Mouse (Mus musculus): Measurements from ENCODE around the gene Hmx2. TPM values are rescaled to one million over a fixed set of nuclear protein-coding genes. Genes with fewer than 3 reads are reported as not detected.

Hmx2 gene
- polyA plus RNA-seq, 1 experiment from 2014 or later, result 0.61 TPM

GRCm38 (mm10) chr7:131575246-131575645 lies 26.7 kb downstream of the Hmx2 start:
- H3K27ac ChIP-seq (ENCODE audit: low read depth, low read length), result no peak overlapping the region
- WGBS, result 81% methylated on average over 6 of the region's 6 CpGs
- peaks cover 3% of the 10 kb centered on the region for H3K36me3 ChIP-seq (ENCODE audit: control insufficient read depth, insufficient read depth, low read length)
- DNase-seq (ENCODE audit: low spot score) (peak; percentile 26), ATAC-seq (replicated peaks; ENCODE audit: low FRiP score) (no peak)
- no peaks in the 10 kb centered on the region for H3K27me3 ChIP-seq (ENCODE audit: control insufficient read depth, insufficient read depth, low read length)
- no peak overlapping the region for H3K4me2 ChIP-seq (ENCODE audit: low read depth, low read length, severe bottlenecking)
- H3K4me1 ChIP-seq (replicated peaks; ENCODE audit: control insufficient read depth, insufficient read depth, low read length), result no peaks in the 10 kb centered on the region
- H3K4me3 ChIP-seq (ENCODE audit: low read depth, low read length), result no peak overlapping the region
- H3K9ac ChIP-seq (ENCODE audit: low read length), result no peak overlapping the region
- no peaks in the 10 kb centered on the region for H3K9me3 ChIP-seq (ENCODE audit: control insufficient read depth, low read length)

- Histone ChIP-seq H3K4me2 (ENCODE audit: low read depth, low read length, severe bottlenecking) (no peak overlapping the region), H3K9me3 (ENCODE audit: control insufficient read depth, low read length) (no peaks in the 10 kb centered on the region), H3K4me1 (replicated peaks; ENCODE audit: control insufficient read depth, insufficient read depth, low read length) (no peaks in the 10 kb centered on the region), H3K36me3 (ENCODE audit: control insufficient read depth, insufficient read depth, low read length) (no peaks in the 10 kb centered on the region), H3K9ac (ENCODE audit: low read length) (no peak overlapping the region), H3K27me3 (ENCODE audit: control insufficient read depth, insufficient read depth, low read length) (no peaks in the 10 kb centered on the region), H3K27ac (ENCODE audit: low read depth, low read length) (no peak overlapping the region), H3K4me3 (ENCODE audit: low read depth, low read length) (no peak overlapping the region)
- WGBS, result 79% methylated on average over 9 of the region's 9 CpGs
- ATAC-seq (replicated peaks; ENCODE audit: low FRiP score) (no peak), DNase-seq (ENCODE audit: low spot score) (no peak)
Measured at GRCm38 (mm10) chr7:131582178-131582577, 33.6 kb downstream of the Hmx2 start.

- no peaks in the 10 kb centered on the region for H3K36me3 ChIP-seq (ENCODE audit: control insufficient read depth, insufficient read depth, low read length)
- no peaks in the 10 kb centered on the region for H3K4me1 ChIP-seq (replicated peaks; ENCODE audit: control insufficient read depth, insufficient read depth, low read length)
- 83% methylated on average over 5 of the region's 5 CpGs for WGBS
- H3K4me3 ChIP-seq (ENCODE audit: low read depth, low read length), result no peak overlapping the region
- peaks cover 2% of the 10 kb centered on the region; the same call in 1 of the 2 replicates for H3K27me3 ChIP-seq (ENCODE audit: control insufficient read depth, insufficient read depth, low read length)
- H3K9me3 ChIP-seq (ENCODE audit: control insufficient read depth, low read length), result no peaks in the 10 kb centered on the region
- no peak for DNase-seq (ENCODE audit: low spot score)
- H3K4me2 ChIP-seq (ENCODE audit: low read depth, low read length, severe bottlenecking), result no peak overlapping the region
- no peak for ATAC-seq (replicated peaks; ENCODE audit: low FRiP score)
- no peak overlapping the region for H3K27ac ChIP-seq (ENCODE audit: low read depth, low read length)
- H3K9ac ChIP-seq (ENCODE audit: low read length), result no peak overlapping the region
Measured at GRCm38 (mm10) chr7:131585551-131585950, 37.0 kb downstream of the Hmx2 start.

GRCm38 (mm10) chr7:131597779-131598482 lies 49.4 kb downstream of the Hmx2 start:
- H3K9me3 ChIP-seq (ENCODE audit: control insufficient read depth, low read length), result no peaks in the 10 kb centered on the region
- H3K4me2 ChIP-seq (ENCODE audit: low read depth, low read length, severe bottlenecking), result peak overlapping the region; percentile 27; the same call in 1 of the 2 replicates
- WGBS, result 8% methylated on average over 12 of the region's 12 CpGs
- ATAC-seq (replicated peaks; ENCODE audit: low FRiP score) (peak; percentile 93), DNase-seq (ENCODE audit: low spot score) (peak; percentile 88)
- no peak overlapping the region for H3K27ac ChIP-seq (ENCODE audit: low read depth, low read length)
- H3K4me3 ChIP-seq (ENCODE audit: low read depth, low read length), result no peak overlapping the region
- H3K9ac ChIP-seq (ENCODE audit: low read length), result peak overlapping the region; percentile 32
- H3K36me3 ChIP-seq (ENCODE audit: control insufficient read depth, insufficient read depth, low read length), result no peaks in the 10 kb centered on the region
- peaks cover 33% of the 10 kb centered on the region for H3K27me3 ChIP-seq (ENCODE audit: control insufficient read depth, insufficient read depth, low read length)
- H3K4me1 ChIP-seq (replicated peaks; ENCODE audit: control insufficient read depth, insufficient read depth, low read length), result peaks cover 15% of the 10 kb centered on the region

GRCm38 (mm10) chr7:131598483-131598824 lies 49.9 kb downstream of the Hmx2 start:
- ATAC-seq (replicated peaks; ENCODE audit: low FRiP score) (peak; percentile 44), DNase-seq (ENCODE audit: low spot score) (peak; percentile 83)
- 2% methylated on average over 5 of the region's 5 CpGs for WGBS
- Histone ChIP-seq H3K9ac (ENCODE audit: low read length) (peak overlapping the region; percentile 32), H3K4me2 (ENCODE audit: low read depth, low read length, severe bottlenecking) (peak overlapping the region; percentile 27; the same call in 1 of the 2 replicates), H3K9me3 (ENCODE audit: control insufficient read depth, low read length) (no peaks in the 10 kb centered on the region), H3K36me3 (ENCODE audit: control insufficient read depth, insufficient read depth, low read length) (no peaks in the 10 kb centered on the region), H3K4me3 (ENCODE audit: low read depth, low read length) (no peak overlapping the region), H3K27me3 (ENCODE audit: control insufficient read depth, insufficient read depth, low read length) (peaks cover 33% of the 10 kb centered on the region), H3K4me1 (replicated peaks; ENCODE audit: control insufficient read depth, insufficient read depth, low read length) (peaks cover 17% of the 10 kb centered on the region), H3K27ac (ENCODE audit: low read depth, low read length) (no peak overlapping the region)

GRCm38 (mm10) chr7:131602106-131602505 lies 53.5 kb downstream of the Hmx2 start:
- Histone ChIP-seq H3K27ac (ENCODE audit: low read depth, low read length) (no peak overlapping the region), H3K4me3 (ENCODE audit: low read depth, low read length) (no peak overlapping the region), H3K4me2 (ENCODE audit: low read depth, low read length, severe bottlenecking) (no peak overlapping the region), H3K9ac (ENCODE audit: low read length) (no peak overlapping the region), H3K36me3 (ENCODE audit: control insufficient read depth, insufficient read depth, low read length) (no peaks in the 10 kb centered on the region), H3K4me1 (replicated peaks; ENCODE audit: control insufficient read depth, insufficient read depth, low read length) (peaks cover 17% of the 10 kb centered on the region), H3K27me3 (ENCODE audit: control insufficient read depth, insufficient read depth, low read length) (peaks cover 26% of the 10 kb centered on the region), H3K9me3 (ENCODE audit: control insufficient read depth, low read length) (no peaks in the 10 kb centered on the region)
- 78% methylated on average over 7 of the region's 7 CpGs for WGBS
- peak; percentile 18 for DNase-seq (ENCODE audit: low spot score)
- no peak for ATAC-seq (replicated peaks; ENCODE audit: low FRiP score)

- no peak for ATAC-seq (replicated peaks; ENCODE audit: low FRiP score)
- Histone ChIP-seq H3K36me3 (ENCODE audit: control insufficient read depth, insufficient read depth, low read length) (no peaks in the 10 kb centered on the region), H3K9me3 (ENCODE audit: control insufficient read depth, low read length) (no peaks in the 10 kb centered on the region), H3K27ac (ENCODE audit: low read depth, low read length) (no peak overlapping the region), H3K9ac (ENCODE audit: low read length) (no peak overlapping the region), H3K4me2 (ENCODE audit: low read depth, low read length, severe bottlenecking) (no peak overlapping the region), H3K4me3 (ENCODE audit: low read depth, low read length) (no peak overlapping the region), H3K27me3 (ENCODE audit: control insufficient read depth, insufficient read depth, low read length) (peaks cover 21% of the 10 kb centered on the region), H3K4me1 (replicated peaks; ENCODE audit: control insufficient read depth, insufficient read depth, low read length) (peaks cover 9% of the 10 kb centered on the region)
- 4% methylated on average over 10 of the region's 11 CpGs for WGBS
- DNase-seq (ENCODE audit: low spot score), result peak; percentile 47
Measured at GRCm38 (mm10) chr7:131603186-131603585, 54.6 kb downstream of the Hmx2 start.

- H3K36me3 ChIP-seq (ENCODE audit: control insufficient read depth, insufficient read depth, low read length), result no peaks in the 10 kb centered on the region
- DNase-seq (ENCODE audit: low spot score) (peak; percentile 30), ATAC-seq (replicated peaks; ENCODE audit: low FRiP score) (no peak)
- H3K9me3 ChIP-seq (ENCODE audit: control insufficient read depth, low read length), result no peaks in the 10 kb centered on the region
- H3K9ac ChIP-seq (ENCODE audit: low read length), result no peak overlapping the region
- H3K27me3 ChIP-seq (ENCODE audit: control insufficient read depth, insufficient read depth, low read length), result peaks cover 12% of the 10 kb centered on the region
- no peak overlapping the region for H3K4me2 ChIP-seq (ENCODE audit: low read depth, low read length, severe bottlenecking)
- 93% methylated on average over 10 of the region's 10 CpGs for WGBS
- H3K27ac ChIP-seq (ENCODE audit: low read depth, low read length), result no peak overlapping the region
- H3K4me3 ChIP-seq (ENCODE audit: low read depth, low read length), result no peak overlapping the region
- H3K4me1 ChIP-seq (replicated peaks; ENCODE audit: control insufficient read depth, insufficient read depth, low read length), result peaks cover 5% of the 10 kb centered on the region; the same call in 1 of the 2 replicates
Measured at GRCm38 (mm10) chr7:131604946-131605345, 56.4 kb downstream of the Hmx2 start.

- peak; percentile 15 for DNase-seq (ENCODE audit: low spot score)
- Histone ChIP-seq H3K4me1 (replicated peaks; ENCODE audit: control insufficient read depth, insufficient read depth, low read length) (peaks cover 5% of the 10 kb centered on the region; the same call in 1 of the 2 replicates), H3K27ac (ENCODE audit: low read depth, low read length) (no peak overlapping the region), H3K27me3 (ENCODE audit: control insufficient read depth, insufficient read depth, low read length) (peaks cover 10% of the 10 kb centered on the region; the same call in 1 of the 2 replicates), H3K4me3 (ENCODE audit: low read depth, low read length) (no peak overlapping the region), H3K9me3 (ENCODE audit: control insufficient read depth, low read length) (no peaks in the 10 kb centered on the region), H3K4me2 (ENCODE audit: low read depth, low read length, severe bottlenecking) (no peak overlapping the region), H3K9ac (ENCODE audit: low read length) (no peak overlapping the region), H3K36me3 (ENCODE audit: control insufficient read depth, insufficient read depth, low read length) (no peaks in the 10 kb centered on the region)
- no peak for ATAC-seq (replicated peaks; ENCODE audit: low FRiP score)
- WGBS, result 72% methylated on average over 4 of the region's 4 CpGs
Measured at GRCm38 (mm10) chr7:131605481-131605880, 56.9 kb downstream of the Hmx2 start.

Data from forebrain, embryonic 11.5 days (tissue).